Mouse (Mus musculus): ENCODE measurements at regions not wholly inside any gene's neighbourhood (a gene's known extent, or its start where the extent isn't known, plus 50 kb on each side); places are given as distances from the start of the nearest gene placed in this dataset.

- TF ChIP-seq POLR2A (IDR thresholded peaks at IDR 0.05; ENCODE audit: insufficient read depth, low read depth, low read length) (no peak), CTCF (IDR thresholded peaks at IDR 0.05; ENCODE audit: insufficient read depth, low read depth, low read length) (no peak)
Measured at GRCm38 (mm10) chr5:119023947-119024346, 463.5 kb downstream of the Med13l start.
